Mouse (Mus musculus) forebrain, embryonic 11.5 days (tissue): ENCODE measurements at regions not wholly inside any gene's neighbourhood (a gene's known extent, or its start where the extent isn't known, plus 50 kb on each side); places are given as distances from the start of the nearest gene placed in this dataset.
"Not testable (repeated sequence)": the region's sequence is repeated elsewhere in the genome, so short reads cannot be mapped to it uniquely, and the experiment has no call there.

ENCODE experiments used
- ATAC-seq: fragments of 200-750 bp; cut with Nextera tagmentation; replicated peaks from 2 replicates; pipeline ENCODE4 v1.8.0; 2017; ENCODE audit warnings: moderate TSS enrichment; ENCODE audit not compliant: low FRiP score
- DNase-seq: peaks from one replicate; pipeline ENCODE4 v3.0.0-alpha.2; 2017; ENCODE audit warnings: low spot score
- H3K27ac ChIP-seq: fragments of 300-500 bp; sonication (generic); 2 replicates; pipeline ENCODE4 v1.5.1; 2014; ENCODE audit warnings: low read depth, low read length
- H3K27me3 ChIP-seq: fragments of 300-500 bp; sonication (generic); 2 replicates; pipeline ENCODE4 v1.6.1; 2014; ENCODE audit warnings: mild to moderate bottlenecking, low read length, mixed read lengths; ENCODE audit not compliant: control insufficient read depth, insufficient read depth
- H3K36me3 ChIP-seq: fragments of 300-500 bp; sonication (generic); 2 replicates; pipeline ENCODE4 v1.6.1; 2014; ENCODE audit warnings: mild to moderate bottlenecking, low read length, moderate library complexity, mixed read lengths; ENCODE audit not compliant: control insufficient read depth, insufficient read depth
- H3K4me1 ChIP-seq: fragments of 300-500 bp; sonication (generic); replicated peaks from 2 replicates; pipeline ENCODE4 v1.6.1; 2014; ENCODE audit warnings: low read length, mixed read lengths; ENCODE audit not compliant: control insufficient read depth, insufficient read depth
- H3K4me2 ChIP-seq: fragments of 300-500 bp; sonication (generic); 2 replicates; pipeline ENCODE4 v1.6.1; 2014; ENCODE audit warnings: low read depth, mild to moderate bottlenecking, low read length, moderate library complexity, mixed read lengths; ENCODE audit not compliant: severe bottlenecking
- H3K4me3 ChIP-seq: fragments of 300-500 bp; sonication (generic); 2 replicates; pipeline ENCODE4 v1.5.1; 2014; ENCODE audit warnings: low read depth, low read length
- H3K9ac ChIP-seq: fragments of 300-500 bp; sonication (generic); 2 replicates; pipeline ENCODE4 v1.6.1; 2014; ENCODE audit warnings: low read length
- H3K9me3 ChIP-seq: fragments of 300-500 bp; sonication (generic); 2 replicates; pipeline ENCODE4 v1.6.1; 2016; ENCODE audit warnings: low read length, mixed read lengths; ENCODE audit not compliant: control insufficient read depth
- WGBS: fragments of 180-500 bp; shearing (Covaris S2); extraction: QIAGEN DNeasy Blood & Tissue Kit; methylation state at CpG from one replicate; pipeline ENCODE4 v1.1.7; 2014; 5-methylcytosine and 5-hydroxymethylcytosine counted together

DNA sequence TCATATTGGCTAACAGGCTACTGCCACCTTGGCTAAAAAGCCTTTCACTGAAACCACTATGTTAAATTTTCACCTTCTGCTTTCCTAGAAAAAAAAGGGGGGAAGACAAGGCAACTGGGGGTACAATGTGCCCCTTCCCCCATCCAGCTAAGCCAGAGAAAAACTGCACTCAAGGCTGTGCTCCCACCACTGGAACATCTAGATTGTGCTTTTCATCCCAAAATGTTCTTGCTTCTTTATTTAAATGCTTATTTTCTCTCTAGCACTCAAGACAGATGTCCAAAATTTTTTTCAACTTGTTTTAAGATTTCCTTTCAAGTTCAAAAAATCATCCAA is 245.9 kb upstream of the 1700008P02Rik start:
- no peaks in the 10 kb centered on the region for H3K4me1 ChIP-seq
- H3K27ac ChIP-seq: no peak overlapping the region
- H3K9ac ChIP-seq: no peak overlapping the region
- no peaks in the 10 kb centered on the region for H3K27me3 ChIP-seq
- no peak overlapping the region for H3K4me2 ChIP-seq
- H3K9me3 ChIP-seq: no peaks in the 10 kb centered on the region
- no peaks in the 10 kb centered on the region for H3K36me3 ChIP-seq
- no peak overlapping the region for H3K4me3 ChIP-seq
- ATAC-seq (no peak), DNase-seq (no peak)

DNA sequence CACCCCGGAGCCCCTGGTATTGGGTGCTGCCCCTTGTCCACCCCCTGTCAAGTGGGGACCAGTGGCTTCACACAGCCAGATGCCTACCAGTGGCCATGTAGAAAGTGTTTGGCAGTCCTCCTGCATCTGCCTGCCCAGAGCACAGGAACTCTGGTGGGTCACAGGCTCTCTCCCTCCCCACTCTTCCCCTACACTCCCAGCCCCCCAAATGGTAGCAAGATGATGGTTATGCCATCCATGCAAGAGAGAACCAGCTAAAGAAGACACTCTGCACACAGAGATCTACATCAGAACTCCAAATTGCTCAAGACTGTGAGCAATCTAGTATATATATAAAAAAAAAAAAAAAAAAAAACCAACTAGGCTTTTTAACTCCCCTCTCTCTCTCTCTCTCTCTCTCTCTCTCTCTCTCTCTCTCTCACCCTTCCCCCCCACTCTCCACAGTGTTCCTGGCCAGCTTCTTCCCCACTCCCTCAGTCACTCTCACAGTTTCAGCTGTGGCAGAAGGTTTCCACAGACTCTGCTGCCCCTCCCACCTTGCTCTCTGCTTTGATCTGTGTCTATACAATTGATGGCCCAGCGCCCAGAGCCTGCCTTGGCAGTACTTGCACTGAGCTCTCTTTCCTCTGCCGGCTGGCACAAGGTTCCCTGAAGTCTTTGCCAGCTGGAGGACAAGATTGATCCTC is 245.4 kb upstream of the 1700008P02Rik start:
- DNase-seq (no peak), ATAC-seq (no peak)
- 83% methylated on average over 3 of the region's 3 CpGs for WGBS
- no peak overlapping the region for H3K4me3 ChIP-seq
- no peaks in the 10 kb centered on the region for H3K27me3 ChIP-seq
- H3K9ac ChIP-seq: no peak overlapping the region
- H3K36me3 ChIP-seq: no peaks in the 10 kb centered on the region
- no peak overlapping the region for H3K4me2 ChIP-seq
- H3K27ac ChIP-seq: no peak overlapping the region
- no peaks in the 10 kb centered on the region for H3K4me1 ChIP-seq
- no peaks in the 10 kb centered on the region for H3K9me3 ChIP-seq

- Histone ChIP-seq H3K9ac (no peak overlapping the region), H3K4me2 (no peak overlapping the region), H3K4me3 (no peak overlapping the region), H3K9me3 (no peaks in the 10 kb centered on the region), H3K27me3 (no peaks in the 10 kb centered on the region), H3K36me3 (no peaks in the 10 kb centered on the region), H3K27ac (no peak overlapping the region), H3K4me1 (no peaks in the 10 kb centered on the region)
- no peak for DNase-seq
- ATAC-seq: no peak
- WGBS: 79% methylated on average over 2 of the region's 2 CpGs
Measured at GRCm38 (mm10) chr3:6859866-6860180, 239.6 kb upstream of the 1700008P02Rik start.

DNA sequence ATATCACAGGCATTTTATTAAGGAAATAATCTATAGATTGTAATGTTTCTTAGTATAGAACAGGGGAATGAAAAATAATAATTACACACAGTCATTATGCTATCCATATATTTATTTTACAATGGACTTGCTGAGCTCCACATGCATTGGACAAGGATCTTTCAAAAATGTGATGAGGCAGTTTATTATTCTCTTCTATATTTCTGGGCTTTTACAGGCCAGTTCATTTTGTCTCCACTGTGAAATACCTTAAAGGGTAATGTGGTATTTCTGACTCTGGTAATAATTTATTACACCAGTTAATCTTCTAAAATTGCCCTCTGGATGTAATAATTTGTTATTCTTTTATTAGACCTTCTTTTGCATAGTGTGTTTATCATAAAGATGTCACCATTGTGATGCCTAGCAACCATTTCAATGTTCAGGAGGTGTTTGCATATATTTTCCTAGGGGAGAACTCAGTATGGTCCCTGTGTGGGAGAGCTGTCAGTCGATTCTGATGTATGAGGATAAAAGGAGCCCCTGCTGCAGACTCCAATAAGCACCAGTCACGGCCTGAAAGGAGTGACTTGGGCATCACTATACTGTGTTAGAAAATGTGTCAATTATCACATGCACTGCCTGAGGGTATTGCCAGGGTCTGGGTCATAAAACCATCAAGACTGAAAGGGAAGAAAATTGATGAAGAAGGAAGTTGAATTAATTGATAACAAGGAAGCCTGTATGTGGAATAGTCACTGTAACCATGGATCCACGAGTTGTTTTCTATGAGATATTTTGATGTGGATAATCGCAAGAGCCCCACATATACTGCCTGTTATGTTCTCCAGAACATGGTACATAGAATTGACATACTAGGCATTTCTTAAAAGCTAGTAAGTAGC is 239.0 kb upstream of the 1700008P02Rik start:
- no peak for DNase-seq
- no peak overlapping the region for H3K4me3 ChIP-seq
- peak; percentile 75 for ATAC-seq
- no peaks in the 10 kb centered on the region for H3K4me1 ChIP-seq
- 63% methylated on average over 4 of the region's 4 CpGs for WGBS
- no peak overlapping the region for H3K4me2 ChIP-seq
- no peaks in the 10 kb centered on the region for H3K9me3 ChIP-seq
- no peak overlapping the region for H3K27ac ChIP-seq
- no peaks in the 10 kb centered on the region for H3K27me3 ChIP-seq
- H3K9ac ChIP-seq: no peak overlapping the region
- no peaks in the 10 kb centered on the region for H3K36me3 ChIP-seq

DNA sequence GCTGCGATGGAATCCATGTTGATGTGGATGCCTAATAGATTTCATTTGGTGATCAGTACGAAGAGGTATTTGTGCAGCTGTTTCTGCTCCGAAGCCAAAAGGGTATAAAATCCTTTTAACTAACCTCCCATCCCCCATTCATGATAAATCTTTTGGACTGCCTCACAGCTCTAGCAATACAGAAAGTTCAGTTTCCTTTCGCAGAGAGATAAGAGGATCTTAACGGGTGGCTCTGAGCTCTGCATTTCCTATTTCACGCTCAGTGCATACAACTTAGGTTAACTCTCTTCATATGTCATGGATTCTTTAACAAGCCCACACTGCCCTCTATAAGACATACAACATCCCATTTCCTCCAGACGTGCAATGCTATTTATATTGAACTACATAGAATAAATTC is 199.1 kb upstream of the 1700008P02Rik start:
- Histone ChIP-seq H3K9me3 (no peaks in the 10 kb centered on the region), H3K4me2 (no peak overlapping the region), H3K9ac (no peak overlapping the region), H3K36me3 (no peaks in the 10 kb centered on the region), H3K27me3 (no peaks in the 10 kb centered on the region), H3K27ac (no peak overlapping the region), H3K4me3 (no peak overlapping the region), H3K4me1 (no peaks in the 10 kb centered on the region)
- WGBS: 77% methylated on average over 7 of the region's 7 CpGs
- DNase-seq (no peak), ATAC-seq (no peak)

- H3K27ac ChIP-seq: no peak overlapping the region
- ATAC-seq (no peak), DNase-seq (no peak)
- no peaks in the 10 kb centered on the region for H3K9me3 ChIP-seq
- WGBS: 44% methylated on average over 2 of the region's 2 CpGs
- H3K27me3 ChIP-seq: no peaks in the 10 kb centered on the region
- no peaks in the 10 kb centered on the region for H3K4me1 ChIP-seq
- no peak overlapping the region for H3K9ac ChIP-seq
- no peak overlapping the region for H3K4me2 ChIP-seq
- H3K36me3 ChIP-seq: no peaks in the 10 kb centered on the region
- no peak overlapping the region for H3K4me3 ChIP-seq
Measured at GRCm38 (mm10) chr3:6812346-6812745, 192.1 kb upstream of the 1700008P02Rik start.

DNA sequence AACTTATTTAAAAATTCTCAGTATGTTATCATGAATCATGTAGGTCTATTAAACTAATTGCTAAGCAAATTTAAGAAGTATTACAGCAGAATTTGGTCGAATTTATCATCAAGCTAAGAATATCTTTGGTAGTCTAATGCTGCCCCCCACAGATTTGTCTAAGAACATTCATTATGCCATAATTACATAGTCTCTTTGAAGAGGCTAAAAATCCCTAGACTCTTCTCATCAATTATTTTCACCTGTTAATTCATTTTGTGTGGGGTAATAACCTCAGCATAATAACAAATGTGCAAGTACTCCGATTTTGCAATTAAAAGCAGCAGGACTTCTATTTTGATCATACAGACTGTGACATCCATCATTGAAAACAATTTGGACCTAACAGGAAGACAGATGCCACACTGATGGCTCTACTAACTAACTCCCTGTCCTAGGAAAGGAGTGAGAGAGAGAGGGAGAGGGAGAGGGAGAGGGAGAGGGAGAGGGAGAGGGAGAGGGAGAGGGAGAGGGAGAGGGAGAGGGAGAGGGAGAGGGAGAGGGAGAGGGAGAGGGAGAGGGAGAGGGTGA is 189.2 kb upstream of the 1700008P02Rik start:
- H3K9ac ChIP-seq: no peak overlapping the region
- H3K9me3 ChIP-seq: no peaks in the 10 kb centered on the region
- H3K27ac ChIP-seq: no peak overlapping the region
- 52% methylated on average over 2 of the region's 2 CpGs for WGBS
- no peak overlapping the region for H3K4me3 ChIP-seq
- H3K27me3 ChIP-seq: no peaks in the 10 kb centered on the region
- H3K4me2 ChIP-seq: no peak overlapping the region
- ATAC-seq (no peak), DNase-seq (no peak)
- no peaks in the 10 kb centered on the region for H3K36me3 ChIP-seq
- H3K4me1 ChIP-seq: no peaks in the 10 kb centered on the region

GRCm38 (mm10) chr3:6800092-6800716 is 180.0 kb upstream of the 1700008P02Rik start:
- not testable (repeated sequence) for H3K9me3 ChIP-seq, H3K27me3 ChIP-seq, H3K9ac ChIP-seq, H3K4me1 ChIP-seq, H3K4me3 ChIP-seq, H3K36me3 ChIP-seq, DNase-seq, H3K4me2 ChIP-seq, ATAC-seq, H3K27ac ChIP-seq
- WGBS: 94% methylated on average over 33 of the region's 37 CpGs
